Mouse (Mus musculus): ENCODE results near the gene Cacng4.

- TF ChIP-seq CTCF (IDR thresholded peaks at IDR 0.05; ENCODE audit: low read depth, low read length) (no peak), POLR2A (IDR thresholded peaks at IDR 0.05; ENCODE audit: borderline replicate concordance, low read depth, low read length) (no peak)
These were observed 73.9 kb downstream of the Cacng4 start for GRCm38 (mm10) chr11:107720264-107721021.

All from bone marrow macrophage, adult 2 months (primary cell).